Mouse (Mus musculus): Measurements from ENCODE around the gene Scn1b.

Gene Scn1b

DNA sequence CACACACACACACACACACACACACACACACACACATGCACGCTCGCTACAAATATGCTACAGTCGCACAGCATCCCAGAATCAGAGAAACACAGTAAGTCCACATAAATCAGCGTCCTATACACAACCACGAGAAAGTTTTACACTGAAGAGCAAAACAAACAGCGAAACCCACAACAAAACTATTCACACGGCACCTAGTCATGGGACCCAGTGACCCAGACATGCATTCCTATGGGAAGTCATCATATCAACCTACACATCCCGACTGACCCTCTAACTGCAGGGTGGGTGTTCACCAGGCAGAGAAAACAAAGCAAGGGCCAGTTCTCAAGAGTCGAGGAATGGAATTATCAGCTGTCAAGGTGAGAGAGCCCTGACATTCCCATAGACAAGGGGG is 22.5 kb upstream of the Scn1b start:
- DNase-seq (ENCODE audit: low spot score): no peak

- peak; percentile 61 for DNase-seq (ENCODE audit: low spot score)
Observed at GRCm38 (mm10) chr7:31148756-31149155, 22.0 kb upstream of the Scn1b start.

DNA sequence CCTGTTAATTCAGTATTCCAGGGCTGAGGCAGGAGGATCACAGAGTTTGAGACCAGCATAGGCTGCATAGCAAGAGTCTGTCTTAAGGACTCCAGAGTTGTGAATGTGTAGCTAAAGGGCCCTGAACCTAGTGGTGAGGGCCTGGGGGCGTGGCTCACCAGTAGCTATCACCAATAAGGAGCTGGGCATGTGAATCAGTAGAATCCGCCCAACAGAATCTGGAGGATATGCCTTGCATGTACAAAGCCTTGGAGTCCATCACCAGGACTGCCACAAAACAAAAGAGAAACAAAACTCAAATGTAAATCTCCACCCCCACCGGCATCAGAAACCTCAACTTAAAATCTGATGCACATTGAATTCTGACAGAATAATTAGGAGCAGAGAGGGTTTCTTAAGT is 21.3 kb upstream of the Scn1b start:
- no peak for DNase-seq (ENCODE audit: low spot score)

GRCm38 (mm10) chr7:31145596-31146160 is 18.9 kb upstream of the Scn1b start:
- DNase-seq (ENCODE audit: low spot score): peak; percentile 57

- no peak for DNase-seq (ENCODE audit: low spot score)
Observed at GRCm38 (mm10) chr7:31144886-31145285, 18.1 kb upstream of the Scn1b start.

GRCm38 (mm10) chr7:31140941-31141340 is 14.1 kb upstream of the Scn1b start:
- DNase-seq (ENCODE audit: low spot score): no peak

- DNase-seq (ENCODE audit: low spot score): no peak
Observed at GRCm38 (mm10) chr7:31140302-31140701, 13.5 kb upstream of the Scn1b start.

GRCm38 (mm10) chr7:31139765-31140164 is 13.0 kb upstream of the Scn1b start:
- DNase-seq (ENCODE audit: low spot score): peak; percentile 58

DNA sequence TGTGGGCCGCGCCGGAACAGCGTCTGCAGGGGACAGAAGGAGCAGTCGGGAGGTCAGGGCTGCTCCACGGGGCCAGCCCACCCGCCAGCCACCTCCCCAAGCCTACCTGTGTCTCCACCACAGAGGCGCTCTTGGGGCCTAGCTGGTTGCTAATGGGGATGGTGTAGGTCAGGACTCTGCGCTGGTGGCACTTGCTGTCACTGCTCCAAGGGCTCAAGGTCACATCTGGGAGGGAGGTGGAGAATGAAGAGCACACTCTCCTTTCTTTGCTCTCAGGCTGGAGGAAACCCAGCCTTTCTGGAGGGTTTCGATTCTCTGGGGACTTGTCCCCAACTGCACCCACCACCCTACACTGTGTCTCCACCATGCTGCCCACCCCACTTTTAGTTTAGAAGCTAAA is 8.9 kb upstream of the Scn1b start:
- DNase-seq (ENCODE audit: low spot score): no peak

DNA sequence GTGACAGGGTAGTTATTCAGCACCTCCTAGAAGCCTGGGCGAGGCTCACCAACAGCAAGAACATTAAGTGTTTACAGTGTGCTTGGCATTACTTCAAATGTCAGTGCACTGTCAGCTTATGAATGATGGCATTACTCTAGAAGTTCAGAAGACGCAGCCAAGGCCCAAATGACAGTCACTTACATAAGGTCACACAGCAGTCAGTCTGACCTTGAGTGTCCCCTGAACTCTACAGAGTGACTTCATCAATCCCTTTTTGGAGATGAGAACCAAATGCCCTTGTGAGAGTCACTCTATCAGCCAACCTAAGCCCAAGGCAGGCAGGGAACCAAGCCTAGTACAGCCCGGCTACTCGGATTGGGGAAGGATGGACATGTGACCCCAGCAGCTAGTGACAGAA is 5.1 kb upstream of the Scn1b start:
- no peak for DNase-seq (ENCODE audit: low spot score)

- DNase-seq (ENCODE audit: low spot score): peak; percentile 39
Observed at GRCm38 (mm10) chr7:31130841-31131240, 4.0 kb upstream of the Scn1b start.

DNA sequence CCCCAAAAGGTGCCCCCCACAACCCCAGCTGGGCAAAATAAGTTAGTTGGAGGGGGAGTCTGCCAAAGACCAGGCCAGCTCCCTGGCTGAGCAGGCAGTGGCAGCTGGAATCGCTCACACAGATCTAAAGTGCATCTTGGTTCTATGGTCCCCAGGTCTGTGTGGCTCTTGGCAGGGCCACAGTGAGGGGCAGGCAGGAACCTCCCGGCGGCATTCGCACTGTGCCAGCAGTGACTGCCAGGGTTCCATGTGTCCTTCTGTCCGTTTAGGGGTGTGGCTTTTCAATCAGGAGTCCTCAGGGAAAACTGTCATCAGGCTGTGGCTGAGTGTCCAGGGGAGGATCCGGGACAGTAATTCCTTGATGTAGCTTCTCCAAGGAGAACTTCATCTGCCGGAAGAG is 3.4 kb upstream of the Scn1b start:
- no peak for DNase-seq (ENCODE audit: low spot score)

GRCm38 (mm10) chr7:31128157-31128705 is 1.4 kb upstream of the Scn1b start:
- no peak for DNase-seq (ENCODE audit: low spot score)

GRCm38 (mm10) chr7:31126211-31126751 is 522 bp downstream of the Scn1b start:
- DNase-seq (ENCODE audit: low spot score): peak; percentile 16

- DNase-seq (ENCODE audit: low spot score): no peak
Observed at GRCm38 (mm10) chr7:31125116-31125515, 1.7 kb downstream of the Scn1b start.

DNA sequence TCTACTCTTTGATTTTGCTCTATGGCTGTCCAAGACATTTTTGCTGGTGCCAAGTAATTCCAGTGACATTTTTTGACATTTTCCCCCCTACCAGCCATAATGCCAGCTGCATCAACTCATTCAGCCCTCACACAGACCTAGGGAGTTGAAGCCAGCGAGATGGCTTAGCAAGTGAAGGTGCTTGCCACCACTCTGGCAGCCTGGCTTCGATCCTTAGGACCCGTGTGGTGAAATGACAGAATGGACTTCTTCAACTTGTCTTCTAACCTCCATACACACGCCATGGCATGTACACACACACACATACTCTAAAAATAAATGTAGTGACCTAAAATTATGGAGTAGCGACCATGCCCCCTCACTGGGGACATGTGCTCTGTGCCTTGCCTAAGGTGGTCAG is 2.4 kb downstream of the Scn1b start:
- DNase-seq (ENCODE audit: low spot score): no peak

DNA sequence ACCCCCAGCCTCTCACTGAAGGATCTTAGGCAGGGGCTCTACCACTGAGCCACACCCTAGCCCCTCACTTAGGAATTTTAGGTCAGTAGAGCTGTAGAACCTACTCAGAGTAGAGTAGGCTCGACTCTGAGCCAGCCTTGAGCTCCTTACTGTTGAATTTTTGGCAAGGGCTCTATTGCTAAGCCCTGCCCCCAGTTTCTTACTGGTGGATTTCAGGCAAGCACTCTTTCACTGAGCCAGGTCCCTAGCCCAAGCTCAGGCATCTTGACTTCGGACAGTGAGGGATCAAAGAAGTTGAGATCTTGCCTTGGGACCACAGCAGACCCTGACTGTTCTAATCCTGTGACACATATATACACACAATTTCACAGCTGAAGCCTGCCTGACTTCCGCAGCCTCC is 3.1 kb downstream of the Scn1b start:
- DNase-seq (ENCODE audit: low spot score): no peak

- DNase-seq (ENCODE audit: low spot score): no peak
Observed at GRCm38 (mm10) chr7:31122641-31123631, 3.9 kb downstream of the Scn1b start.

DNA sequence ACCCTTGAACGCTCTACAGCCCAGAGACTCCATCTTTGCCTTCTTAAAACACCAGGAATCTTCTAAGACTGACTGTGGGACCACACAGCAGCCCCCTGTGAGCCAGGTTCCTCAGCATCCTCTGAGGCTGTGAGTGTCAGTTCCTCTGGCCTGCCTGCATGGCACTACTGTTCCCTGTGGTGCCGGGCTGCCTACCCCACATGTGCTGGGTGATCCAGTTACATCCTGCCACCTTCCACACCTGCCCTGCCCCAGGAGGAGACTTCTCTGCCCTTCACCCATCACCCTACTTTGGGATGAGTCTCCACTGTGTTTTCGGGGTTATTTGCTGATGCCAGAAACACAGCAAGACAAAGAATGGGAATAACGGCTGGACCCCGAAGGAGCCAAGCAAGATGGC is 7.2 kb downstream of the Scn1b start:
- DNase-seq (ENCODE audit: low spot score): no peak

DNA sequence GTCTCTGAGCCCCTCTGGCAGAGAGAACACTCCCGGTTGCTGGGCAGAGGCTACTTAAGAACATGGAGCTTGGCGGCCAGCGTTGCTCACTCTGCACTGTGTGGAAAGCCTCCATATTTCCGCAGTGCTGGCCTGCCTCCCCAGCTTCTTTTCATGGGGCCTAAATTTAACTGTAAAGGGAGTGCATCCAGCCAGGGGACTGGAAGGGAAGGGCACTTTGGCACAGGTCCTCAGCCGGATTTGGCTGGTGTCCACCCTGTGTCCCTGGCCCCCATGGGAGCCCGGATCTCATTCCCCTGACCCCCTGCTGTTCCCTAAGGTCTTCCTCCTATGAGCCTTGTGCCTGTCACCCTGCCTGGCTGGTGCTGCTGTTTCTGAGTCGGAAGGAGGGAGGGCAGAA is 8.3 kb downstream of the Scn1b start:
- DNase-seq (ENCODE audit: low spot score): no peak

DNA sequence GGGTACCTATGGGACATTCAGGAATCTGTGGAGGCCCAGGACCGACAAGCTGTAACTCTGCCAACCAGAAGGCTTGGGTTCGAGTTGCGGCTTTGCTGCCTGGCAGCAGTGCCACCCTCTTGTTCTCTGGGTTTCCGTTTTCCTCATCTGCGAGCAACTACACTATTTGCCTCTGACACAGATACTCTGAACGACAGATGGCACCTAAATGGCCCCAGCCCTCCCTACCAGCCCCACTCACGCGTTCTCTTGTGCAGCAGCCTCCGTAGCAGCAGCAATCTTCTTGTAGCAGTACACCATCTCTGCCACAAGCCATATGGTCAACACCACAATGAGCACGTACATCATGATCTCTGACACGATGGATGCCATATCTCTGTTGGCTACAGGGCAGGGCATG is 9.3 kb downstream of the Scn1b start:
- DNase-seq (ENCODE audit: low spot score): no peak

- no peak for DNase-seq (ENCODE audit: low spot score)
Observed at GRCm38 (mm10) chr7:31116721-31117145, 10.1 kb downstream of the Scn1b start.

- peak; percentile 36 for DNase-seq (ENCODE audit: low spot score)
Observed at GRCm38 (mm10) chr7:31115587-31116043, 11.2 kb downstream of the Scn1b start.
